8 mouse cellular contexts compared by ENCODE assay signal in the genomic region with DNA sequence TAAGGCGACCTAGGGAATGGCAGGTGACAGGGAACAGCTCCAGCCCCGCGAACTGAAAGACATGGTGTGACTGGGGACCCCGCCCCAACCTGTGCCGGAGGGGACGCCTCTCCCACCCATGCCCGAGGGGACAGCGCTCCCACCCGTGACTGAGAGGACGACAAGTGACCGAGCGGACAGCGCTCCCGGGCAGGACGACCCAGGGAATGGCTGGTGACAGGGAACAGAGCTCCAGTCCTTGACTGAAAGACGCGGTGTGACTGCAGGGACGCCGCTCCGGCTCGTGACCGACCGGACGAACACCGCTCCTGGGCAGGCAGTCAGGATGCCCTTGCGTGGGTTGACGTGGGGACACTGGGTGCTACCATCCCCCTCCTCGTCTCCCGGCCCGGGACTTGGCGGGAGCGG. TPM values are rescaled to one million over a fixed set of nuclear protein-coding genes. Genes with fewer than 3 reads are reported as not detected.
DNase-seq lines count a peak whose midpoint lies in the region; ATAC-seq and TF ChIP-seq lines count a peak whose summit lies in the region.

No protein-coding gene starts in this region.

- peak overlapping the region; percentile 79 for H3K27ac ChIP-seq in cerebellum, adult 2 months (ENCODE audit: insufficient read depth, low read length)
- no peak overlapping the region for H3K27ac ChIP-seq in embryonic facial prominence, embryonic 12.5 days
- H3K27ac ChIP-seq in intestine, postnatal 0 days (ENCODE audit: low read depth, low read length), result peak overlapping the region; percentile 95
- H3K27ac ChIP-seq in limb, embryonic 11.5 days (replicated peaks; ENCODE audit: low read depth, low read length), result no peak overlapping the region
- H3K27ac ChIP-seq in spleen, adult 2 months (ENCODE audit: insufficient read depth, low read length), result peak overlapping the region; percentile 86

- TF ChIP-seq POLR2A in cerebellum, adult 2 months (IDR thresholded peaks at IDR 0.05; ENCODE audit: borderline replicate concordance, insufficient read depth, low read length), result 0 out of 2 replicates have a peak, but pooled peaks have one; percentile 30
- TF ChIP-seq POLR2A in spleen, adult 2 months (IDR thresholded peaks at IDR 0.05; ENCODE audit: low read depth, low read length), result no peak

- H3K4me1 ChIP-seq in cerebellum, adult 2 months (ENCODE audit: control insufficient read depth, insufficient read depth, low read length), result no peaks in the 10 kb centered on the region; the same call in 1 of the 2 replicates
- H3K4me1 ChIP-seq in embryonic facial prominence, embryonic 12.5 days, result 0 out of 2 replicates have a peak, but pooled peaks cover 3% of the 10 kb centered on the region
- no peaks in the 10 kb centered on the region for H3K4me1 ChIP-seq in intestine, postnatal 0 days (replicated peaks; ENCODE audit: control insufficient read depth, insufficient read depth, low read length)
- H3K4me1 ChIP-seq in limb, embryonic 11.5 days (ENCODE audit: control insufficient read depth, insufficient read depth, low read length), result 0 out of 2 replicates have a peak, but pooled peaks cover 2% of the 10 kb centered on the region
- H3K4me1 ChIP-seq in spleen, adult 2 months (ENCODE audit: control insufficient read depth, insufficient read depth, insufficient read length), result peaks cover 5% of the 10 kb centered on the region

- DNase-seq in cerebellum, adult 2 months, result peak; percentile 66 to 70
- DNase-seq in cerebellum, adult 9-11 months, result no peak
- DNase-seq in heart, adult 18-20 months, result peak; percentile 70
- DNase-seq in limb, embryonic 11.5 days (ENCODE audit: low spot score), result no peak
- peak in 1 of 2 experiments; percentile 19 for DNase-seq in spleen, adult 2 months (ENCODE audit: low read depth in 1 of 2, low spot score in 2 of 2)

- TF ChIP-seq CTCF in cerebellum, adult 2 months (IDR thresholded peaks at IDR 0.05; ENCODE audit: borderline replicate concordance, insufficient read depth, low read depth, low read length), result no peak
- no peak; the same call in none of the 2 replicates for TF ChIP-seq CTCF in intestine, postnatal 0 days (IDR thresholded peaks at IDR 0.05; ENCODE audit: low read depth)
- TF ChIP-seq CTCF in spleen, adult 2 months (IDR thresholded peaks at IDR 0.05; ENCODE audit: extremely low read depth, insufficient read depth, insufficient read length, insufficient replicate concordance), result no peak

- H3K9ac ChIP-seq in embryonic facial prominence, embryonic 12.5 days, result peak overlapping the region; percentile 64
- peak overlapping the region; percentile 74 for H3K9ac ChIP-seq in intestine, postnatal 0 days (ENCODE audit: low read depth, low read length)
- H3K9ac ChIP-seq in limb, embryonic 11.5 days (ENCODE audit: low read length), result peak overlapping the region; percentile 45

- H3K27me3 ChIP-seq in cerebellum, adult 2 months (ENCODE audit: control insufficient read depth, insufficient read depth, low read length), result no peaks in the 10 kb centered on the region
- no peaks in the 10 kb centered on the region for H3K27me3 ChIP-seq in embryonic facial prominence, embryonic 12.5 days
- no peaks in the 10 kb centered on the region for H3K27me3 ChIP-seq in intestine, postnatal 0 days (replicated peaks; ENCODE audit: control insufficient read depth, insufficient read depth, low read length)
- H3K27me3 ChIP-seq in limb, embryonic 11.5 days (ENCODE audit: control insufficient read depth, insufficient read depth, low read length), result no peaks in the 10 kb centered on the region
- no peaks in the 10 kb centered on the region for H3K27me3 ChIP-seq in spleen, adult 2 months (ENCODE audit: control insufficient read depth, insufficient read depth, low read length)

- H3K9me3 ChIP-seq in embryonic facial prominence, embryonic 12.5 days, result no peaks in the 10 kb centered on the region
- no peaks in the 10 kb centered on the region for H3K9me3 ChIP-seq in intestine, postnatal 0 days (ENCODE audit: control insufficient read depth)
- no peaks in the 10 kb centered on the region for H3K9me3 ChIP-seq in limb, embryonic 11.5 days (ENCODE audit: control insufficient read depth, low read length)

- ATAC-seq in embryonic facial prominence, embryonic 12.5 days (ENCODE audit: insufficient number of reproducible peaks, insufficient read depth, low FRiP score, low TSS enrichment), result no peak
- ATAC-seq in intestine, postnatal 0 days, result peak; percentile 7
- ATAC-seq in limb, embryonic 11.5 days (ENCODE audit: insufficient number of reproducible peaks, low FRiP score, low TSS enrichment, low read depth), result peak; percentile 37; the same call in 1 of the 2 replicates
- peak; percentile 5; the same call in 1 of the 2 replicates for ATAC-seq in megakaryocyte-erythroid progenitor cell, adult 5-6 weeks (replicated peaks; ENCODE audit: low FRiP score, low TSS enrichment, poor library complexity, severe bottlenecking)

- H3K36me3 ChIP-seq in embryonic facial prominence, embryonic 12.5 days, result peaks cover 1% of the 10 kb centered on the region; the same call in 1 of the 2 replicates
- no peaks in the 10 kb centered on the region for H3K36me3 ChIP-seq in intestine, postnatal 0 days (ENCODE audit: control insufficient read depth, insufficient read depth)
- H3K36me3 ChIP-seq in limb, embryonic 11.5 days (ENCODE audit: control insufficient read depth, insufficient read depth, low read length), result no peaks in the 10 kb centered on the region
- H3K36me3 ChIP-seq in spleen, adult 2 months (ENCODE audit: control insufficient read depth, insufficient read depth, low read length), result peaks cover under 1% of the 10 kb centered on the region; the same call in 1 of the 2 replicates

- H3K4me3 ChIP-seq in cerebellum, adult 2 months (replicated peaks; ENCODE audit: insufficient read depth, low read depth, low read length), result peak overlapping the region; percentile 73
- H3K4me3 ChIP-seq in embryonic facial prominence, embryonic 12.5 days, result peak overlapping the region; percentile 67
- H3K4me3 ChIP-seq in intestine, postnatal 0 days (ENCODE audit: low read depth, low read length), result peak overlapping the region; percentile 90
- H3K4me3 ChIP-seq in limb, embryonic 11.5 days (ENCODE audit: low read depth, low read length), result peak overlapping the region; percentile 72
- H3K4me3 ChIP-seq in spleen, adult 2 months (ENCODE audit: extremely low read depth, insufficient read depth, insufficient read length), result peak overlapping the region; percentile 91

- WGBS in cerebellum, adult 2 months, result 1% methylated on average over 32 of the region's 32 CpGs
- under 1% methylated on average over 30 of the region's 32 CpGs for WGBS in embryonic facial prominence, embryonic 12.5 days
- 1% methylated on average over 32 of the region's 32 CpGs for WGBS in intestine, postnatal 0 days
- under 1% methylated on average over 32 of the region's 32 CpGs for WGBS in limb, embryonic 11.5 days
- WGBS in spleen, adult 2 months, result under 1% methylated on average over 32 of the region's 32 CpGs

- peak overlapping the region; percentile 99 for H3K4me2 ChIP-seq in embryonic facial prominence, embryonic 12.5 days (replicated peaks)
- peak overlapping the region; percentile 98 for H3K4me2 ChIP-seq in intestine, postnatal 0 days (replicated peaks; ENCODE audit: low read depth)
- H3K4me2 ChIP-seq in limb, embryonic 11.5 days (ENCODE audit: low read depth, severe bottlenecking), result peak overlapping the region; percentile 98

RNA-seq across cellular contexts. Expression of a gene that starts 1.6 kb away (rescaled TPM):
- polyA plus RNA-seq in cerebellum, adult 2 months (2012; rRNA removed), result 524 and 528 TPM in 2 replicates
- 122 and 129 TPM in 2 replicates for polyA plus RNA-seq in embryonic facial prominence, embryonic 12.5 days (2016; fragmentation: Nextera tagmentation; extraction: Ambion mirVana)
- 100 to 1,000 TPM; 873 to 884 TPM for total RNA-seq in heart, adult 18-20 months (2021)
- 294 and 297 TPM in 2 replicates for polyA plus RNA-seq in intestine, postnatal 0 days (2015; fragmentation: Nextera tagmentation; extraction: Ambion mirVana)
- 95.1 and 96.4 TPM in 2 replicates for polyA plus RNA-seq in limb, embryonic 11.5 days (2014; fragmentation: Nextera tagmentation; extraction: Ambion mirVana)
- total RNA-seq in megakaryocyte-erythroid progenitor cell, adult 5-6 weeks (2014; fragmentation: Nextera tagmentation), result 123 and 153 TPM in 2 replicates
- total RNA-seq in megakaryocyte-erythroid progenitor cell, adult 5-6 weeks (2017), result 119 and 137 TPM in 2 replicates
- 24.5 and 25.6 TPM in 2 replicates for polyA plus RNA-seq in spleen, adult 2 months (2012; rRNA removed)

RNA-seq across cellular contexts. Expression of a gene that starts 26.6 kb away (rescaled TPM):
- polyA plus RNA-seq in cerebellum, adult 2 months (2012; rRNA removed), result 116 and 118 TPM in 2 replicates
- polyA plus RNA-seq in embryonic facial prominence, embryonic 12.5 days (2016; fragmentation: Nextera tagmentation; extraction: Ambion mirVana), result 60.6 and 64.6 TPM in 2 replicates
- total RNA-seq in heart, adult 18-20 months (2021), result 10 to 100 TPM; 16.4 to 17.8 TPM
- polyA plus RNA-seq in intestine, postnatal 0 days (2015; fragmentation: Nextera tagmentation; extraction: Ambion mirVana), result 126 and 135 TPM in 2 replicates
- 43.0 and 43.4 TPM in 2 replicates for polyA plus RNA-seq in limb, embryonic 11.5 days (2014; fragmentation: Nextera tagmentation; extraction: Ambion mirVana)
- 63.1 and 137 TPM in 2 replicates for total RNA-seq in megakaryocyte-erythroid progenitor cell, adult 5-6 weeks (2014; fragmentation: Nextera tagmentation)
- 24.3 and 29.9 TPM in 2 replicates for total RNA-seq in megakaryocyte-erythroid progenitor cell, adult 5-6 weeks (2017)
- polyA plus RNA-seq in spleen, adult 2 months (2012; rRNA removed), result 61.4 and 81.8 TPM in 2 replicates

RNA-seq across cellular contexts. Expression of a gene that starts 48.4 kb away (rescaled TPM):
- not detected in 2 replicates for polyA plus RNA-seq in cerebellum, adult 2 months (2012; rRNA removed)
- polyA plus RNA-seq in embryonic facial prominence, embryonic 12.5 days (2016; fragmentation: Nextera tagmentation; extraction: Ambion mirVana), result 0.32 TPM in 1 of 2 replicates, not detected in the other
- total RNA-seq in heart, adult 18-20 months (2021), result 1 to 10 TPM in 1 of 2 experiments, not detected in 1; 1.3 TPM
- 0.46 TPM in 2 replicates for polyA plus RNA-seq in intestine, postnatal 0 days (2015; fragmentation: Nextera tagmentation; extraction: Ambion mirVana)
- polyA plus RNA-seq in limb, embryonic 11.5 days (2014; fragmentation: Nextera tagmentation; extraction: Ambion mirVana), result not detected in 2 replicates
- total RNA-seq in megakaryocyte-erythroid progenitor cell, adult 5-6 weeks (2014; fragmentation: Nextera tagmentation), result not detected in 2 replicates
- not detected in 2 replicates for total RNA-seq in megakaryocyte-erythroid progenitor cell, adult 5-6 weeks (2017)
- 43.7 and 44.4 TPM in 2 replicates for polyA plus RNA-seq in spleen, adult 2 months (2012; rRNA removed)

RNA-seq across cellular contexts. Expression of a gene that starts 53.0 kb away (rescaled TPM):
- polyA plus RNA-seq in cerebellum, adult 2 months (2012; rRNA removed), result 57.9 and 78.1 TPM in 2 replicates
- 0.58 and 1.1 TPM in 2 replicates for polyA plus RNA-seq in embryonic facial prominence, embryonic 12.5 days (2016; fragmentation: Nextera tagmentation; extraction: Ambion mirVana)
- total RNA-seq in heart, adult 18-20 months (2021), result under 1 TPM; 0.25 to 0.26 TPM
- polyA plus RNA-seq in intestine, postnatal 0 days (2015; fragmentation: Nextera tagmentation; extraction: Ambion mirVana), result 0.35 and 0.39 TPM in 2 replicates
- polyA plus RNA-seq in limb, embryonic 11.5 days (2014; fragmentation: Nextera tagmentation; extraction: Ambion mirVana), result 0.20 and 0.45 TPM in 2 replicates
- 0.15 TPM in 1 of 2 replicates, not detected in the other for total RNA-seq in megakaryocyte-erythroid progenitor cell, adult 5-6 weeks (2014; fragmentation: Nextera tagmentation)
- total RNA-seq in megakaryocyte-erythroid progenitor cell, adult 5-6 weeks (2017), result not detected in 2 replicates
- 0.28 and 0.42 TPM in 2 replicates for polyA plus RNA-seq in spleen, adult 2 months (2012; rRNA removed)

Comparison
In these comparisons a context has a peak if more than half of its experiments do, and no peak if none do; other contexts are left out.
1. DNase-seq: peak in cerebellum, adult 2 months (2 of 2) and heart, adult 18-20 months (2 of 2); none in cerebellum, adult 9-11 months (single experiment) and limb, embryonic 11.5 days (single experiment).
2. H3K27ac ChIP-seq: peak in cerebellum, adult 2 months (single experiment), intestine, postnatal 0 days (single experiment) and spleen, adult 2 months (single experiment); none in embryonic facial prominence, embryonic 12.5 days (single experiment) and limb, embryonic 11.5 days (single experiment).
3. RNA of a gene that starts 48.4 kb away (polyA plus RNA-seq): 43.7 to 44.4 TPM in spleen, adult 2 months; 0.46 TPM in intestine, postnatal 0 days, 0.32 TPM in embryonic facial prominence, embryonic 12.5 days, not detected in cerebellum, adult 2 months and not detected in limb, embryonic 11.5 days; every median in the first group is over 10 times any median in the second.
4. Peak in every context shown above with its lines, with median percentiles within 50 percentile points of each other: H3K4me3 ChIP-seq, H3K4me2 ChIP-seq and H3K9ac ChIP-seq.